Mouse (Mus musculus): ENCODE data around the gene Ncoa3. TPM values are rescaled to one million over a fixed set of nuclear protein-coding genes. Genes with fewer than 3 reads are reported as not detected.

Ncoa3 gene
- total and polyA plus RNA-seq, 3 experiments: 20.1 to 32.1 (median 29.1) TPM

DNA sequence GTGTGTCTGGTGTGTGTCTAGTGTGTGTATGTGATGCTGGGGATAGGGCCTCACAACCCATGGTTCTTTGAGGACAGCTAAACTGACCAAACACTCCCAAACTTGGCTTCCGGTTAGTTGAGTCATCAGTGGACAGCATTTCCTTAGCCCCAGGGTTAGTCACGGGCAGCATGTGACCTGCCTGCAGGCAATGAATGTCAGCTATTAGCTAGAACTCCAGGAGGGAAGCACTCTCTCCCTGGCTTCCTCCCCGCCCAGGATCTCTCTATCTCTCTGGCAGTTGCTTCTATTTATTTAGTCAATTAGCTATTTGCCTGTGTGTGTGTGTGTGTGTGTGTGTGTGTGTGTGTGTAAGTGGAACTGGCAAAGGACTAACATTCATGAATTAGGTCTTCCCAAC, 23.6 kb upstream of the Ncoa3 start:
- Histone ChIP-seq H3K27ac (peak overlapping the region; percentile 52), H3K27me3 (ENCODE audit: control insufficient read depth, insufficient read depth, low read length) (no peaks in the 10 kb centered on the region), H3K9ac (ENCODE audit: low read depth, low read length) (no peak overlapping the region), H3K36me3 (ENCODE audit: control insufficient read depth, insufficient read depth, low read length) (0 out of 2 replicates have a peak, but pooled peaks cover 3% of the 10 kb centered on the region), H3K79me2 (replicated peaks; ENCODE audit: control insufficient read depth, insufficient read depth, low read length) (no peaks in the 10 kb centered on the region), H3K4me3 (no peak overlapping the region), H3K4me1 (ENCODE audit: control insufficient read depth, insufficient read depth, low read length) (peaks cover 13% of the 10 kb centered on the region)
- WGBS: 16% methylated on average over 3 of the region's 3 CpGs
- DNase-seq: peak; percentile 58 to 73
- TF ChIP-seq CTCF (IDR thresholded peaks at IDR 0.05) (no peak), POLR2A (IDR thresholded peaks at IDR 0.05; ENCODE audit: insufficient read depth, low read depth, low read length) (0 out of 2 replicates have a peak, but pooled peaks have one; percentile 34), EP300 (IDR thresholded peaks at IDR 0.05; ENCODE audit: insufficient read depth, low read depth, low read length) (peak; percentile 51; the same call in 1 of the 2 replicates)
- intact Hi-C loops (cut with DNase I): no loop called here

- no peaks in the 10 kb centered on the region for H3K79me2 ChIP-seq (replicated peaks; ENCODE audit: control insufficient read depth, insufficient read depth, low read length)
- 0 out of 2 replicates have a peak, but pooled peaks cover 3% of the 10 kb centered on the region for H3K36me3 ChIP-seq (ENCODE audit: control insufficient read depth, insufficient read depth, low read length)
- no peak overlapping the region for H3K4me3 ChIP-seq
- H3K4me1 ChIP-seq (ENCODE audit: control insufficient read depth, insufficient read depth, low read length): peaks cover 11% of the 10 kb centered on the region
- 31% methylated on average over 8 of the region's 8 CpGs for WGBS
- intact Hi-C loops (cut with DNase I): no loop called here
- peak overlapping the region; percentile 49 for H3K27ac ChIP-seq
- H3K27me3 ChIP-seq (ENCODE audit: control insufficient read depth, insufficient read depth, low read length): no peaks in the 10 kb centered on the region
- TF ChIP-seq POLR2A (IDR thresholded peaks at IDR 0.05; ENCODE audit: insufficient read depth, low read depth, low read length): no peak
- no peak for TF ChIP-seq EP300 (IDR thresholded peaks at IDR 0.05; ENCODE audit: insufficient read depth, low read depth, low read length)
- no peak for TF ChIP-seq CTCF (IDR thresholded peaks at IDR 0.05)
- no peak for DNase-seq
- no peak overlapping the region for H3K9ac ChIP-seq (ENCODE audit: low read depth, low read length)
Measured at GRCm38 (mm10) chr2:165969391-165969790, 23.0 kb upstream of the Ncoa3 start.

DNA sequence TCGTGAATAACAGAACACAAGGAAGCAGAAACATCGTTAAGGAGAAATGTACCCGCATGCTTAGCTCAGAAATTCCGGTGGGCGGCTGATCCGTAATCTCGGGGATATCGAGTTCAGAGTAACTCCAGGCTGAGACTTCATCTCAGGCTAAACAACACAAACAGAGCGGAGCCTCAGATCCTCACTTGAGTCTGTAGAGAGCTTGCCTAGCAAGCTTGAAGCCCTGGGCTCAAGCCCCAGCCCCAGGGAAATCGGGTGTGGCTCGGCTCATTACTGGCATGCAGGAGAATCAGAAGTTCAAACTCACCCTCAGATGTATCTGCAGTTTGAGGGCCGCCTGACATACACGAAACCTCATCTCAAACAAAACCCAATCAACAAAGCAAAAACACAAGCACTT, 22.5 kb upstream of the Ncoa3 start:
- TF ChIP-seq POLR2A (IDR thresholded peaks at IDR 0.05; ENCODE audit: insufficient read depth, low read depth, low read length) (no peak), CTCF (IDR thresholded peaks at IDR 0.05) (no peak), EP300 (IDR thresholded peaks at IDR 0.05; ENCODE audit: insufficient read depth, low read depth, low read length) (no peak)
- Histone ChIP-seq H3K27ac (no peak overlapping the region), H3K27me3 (ENCODE audit: control insufficient read depth, insufficient read depth, low read length) (no peaks in the 10 kb centered on the region), H3K4me1 (ENCODE audit: control insufficient read depth, insufficient read depth, low read length) (peaks cover 11% of the 10 kb centered on the region), H3K36me3 (ENCODE audit: control insufficient read depth, insufficient read depth, low read length) (0 out of 2 replicates have a peak, but pooled peaks cover 3% of the 10 kb centered on the region), H3K79me2 (replicated peaks; ENCODE audit: control insufficient read depth, insufficient read depth, low read length) (no peaks in the 10 kb centered on the region), H3K9ac (ENCODE audit: low read depth, low read length) (no peak overlapping the region), H3K4me3 (no peak overlapping the region)
- WGBS: 90% methylated on average over 13 of the region's 13 CpGs
- DNase-seq: no peak
- intact Hi-C loops (cut with DNase I): no loop called here

DNA sequence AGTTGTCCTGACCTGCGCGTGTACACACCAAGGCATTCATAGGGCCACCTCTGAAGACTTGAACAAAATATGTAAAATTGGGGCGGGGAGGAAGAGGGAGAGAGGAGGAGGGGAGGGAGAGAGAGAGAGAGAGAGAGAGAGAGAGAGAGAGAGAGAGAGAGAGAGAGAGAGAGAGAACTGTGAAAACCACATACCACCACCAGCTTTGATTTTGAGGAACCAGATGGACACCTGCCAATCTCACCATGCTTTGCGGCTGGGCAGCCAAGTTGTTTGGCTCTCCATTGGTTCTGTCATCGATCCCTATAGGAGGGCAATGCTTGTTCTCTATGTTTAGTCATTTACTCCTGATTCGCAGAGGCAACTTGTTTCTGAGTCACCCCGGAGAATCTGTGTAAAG, 21.7 kb upstream of the Ncoa3 start:
- H3K9ac ChIP-seq (ENCODE audit: low read depth, low read length): no peak overlapping the region
- no peaks in the 10 kb centered on the region for H3K27me3 ChIP-seq (ENCODE audit: control insufficient read depth, insufficient read depth, low read length)
- no peak for DNase-seq
- intact Hi-C loops (cut with DNase I): no loop called here
- 0 out of 2 replicates have a peak, but pooled peaks cover 3% of the 10 kb centered on the region for H3K36me3 ChIP-seq (ENCODE audit: control insufficient read depth, insufficient read depth, low read length)
- TF ChIP-seq CTCF (IDR thresholded peaks at IDR 0.05): no peak
- WGBS: 87% methylated on average over 7 of the region's 7 CpGs
- no peaks in the 10 kb centered on the region for H3K79me2 ChIP-seq (replicated peaks; ENCODE audit: control insufficient read depth, insufficient read depth, low read length)
- H3K27ac ChIP-seq: no peak overlapping the region
- no peak overlapping the region for H3K4me3 ChIP-seq
- H3K4me1 ChIP-seq (ENCODE audit: control insufficient read depth, insufficient read depth, low read length): peaks cover 11% of the 10 kb centered on the region

DNA sequence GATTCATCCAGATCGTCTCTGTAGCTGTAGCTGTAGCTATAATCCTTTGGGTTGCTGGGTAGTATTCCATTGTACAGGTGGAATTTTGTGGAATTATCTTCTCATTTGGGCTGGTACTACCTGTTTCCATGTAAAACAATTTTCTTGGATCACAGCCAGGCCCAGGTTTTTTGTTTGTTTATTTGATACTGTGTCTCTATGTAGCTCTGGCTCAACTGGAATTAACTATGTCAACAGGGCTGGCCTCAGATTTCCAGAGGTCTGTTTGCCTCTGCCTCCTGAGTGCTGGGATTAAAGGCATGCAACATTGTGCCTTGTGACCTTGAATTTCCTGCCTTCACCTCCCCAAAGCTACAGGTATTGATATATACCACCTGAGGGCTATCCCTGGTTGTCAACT, 18.1 kb upstream of the Ncoa3 start:
- Histone ChIP-seq H3K27me3 (ENCODE audit: control insufficient read depth, insufficient read depth, low read length) (no peaks in the 10 kb centered on the region), H3K79me2 (replicated peaks; ENCODE audit: control insufficient read depth, insufficient read depth, low read length) (no peaks in the 10 kb centered on the region), H3K9ac (ENCODE audit: low read depth, low read length) (no peak overlapping the region), H3K4me3 (no peak overlapping the region), H3K4me1 (ENCODE audit: control insufficient read depth, insufficient read depth, low read length) (peaks cover 8% of the 10 kb centered on the region), H3K27ac (no peak overlapping the region), H3K36me3 (ENCODE audit: control insufficient read depth, insufficient read depth, low read length) (peaks cover 3% of the 10 kb centered on the region)
- intact Hi-C loops (cut with DNase I): no loop called here
- 100% methylated on average over 1 of the region's 1 CpGs for WGBS
- no peak for TF ChIP-seq CTCF (IDR thresholded peaks at IDR 0.05)
- no peak for TF ChIP-seq POLR2A (IDR thresholded peaks at IDR 0.05; ENCODE audit: insufficient read depth, low read depth, low read length)
- no peak for TF ChIP-seq EP300 (IDR thresholded peaks at IDR 0.05; ENCODE audit: insufficient read depth, low read depth, low read length)
- DNase-seq: no peak

DNA sequence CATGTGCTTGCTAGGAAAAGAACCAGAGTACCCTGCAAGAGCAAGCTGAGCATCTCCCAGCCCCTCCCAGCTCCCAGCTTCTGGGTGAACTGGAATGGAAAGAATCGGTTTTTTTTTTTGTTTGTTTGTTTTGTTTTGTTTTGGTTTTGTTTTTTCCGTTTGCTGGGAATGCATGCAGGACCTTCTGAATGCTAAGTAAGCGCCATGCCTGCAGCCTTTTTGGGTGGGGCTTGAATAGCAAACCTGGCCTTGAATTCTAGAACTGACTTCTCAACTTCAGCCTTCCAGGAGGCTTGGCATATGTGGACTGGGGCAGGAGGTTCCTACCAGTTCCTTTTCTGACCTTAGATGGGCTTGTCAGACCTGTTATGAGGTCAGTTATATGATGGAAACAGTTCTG, 16.2 kb upstream of the Ncoa3 start:
- intact Hi-C loops (cut with DNase I): no loop called here
- H3K27me3 ChIP-seq (ENCODE audit: control insufficient read depth, insufficient read depth, low read length): no peaks in the 10 kb centered on the region
- DNase-seq: no peak
- no peak overlapping the region for H3K4me3 ChIP-seq
- no peak overlapping the region for H3K9ac ChIP-seq (ENCODE audit: low read depth, low read length)
- peaks cover 8% of the 10 kb centered on the region for H3K4me1 ChIP-seq (ENCODE audit: control insufficient read depth, insufficient read depth, low read length)
- WGBS: 70% methylated on average over 3 of the region's 3 CpGs
- peak overlapping the region; percentile 83 for H3K27ac ChIP-seq
- no peaks in the 10 kb centered on the region for H3K79me2 ChIP-seq (replicated peaks; ENCODE audit: control insufficient read depth, insufficient read depth, low read length)
- TF ChIP-seq CTCF (IDR thresholded peaks at IDR 0.05) (no peak), EP300 (IDR thresholded peaks at IDR 0.05; ENCODE audit: insufficient read depth, low read depth, low read length) (no peak), POLR2A (IDR thresholded peaks at IDR 0.05; ENCODE audit: insufficient read depth, low read depth, low read length) (no peak)
- peaks cover 3% of the 10 kb centered on the region for H3K36me3 ChIP-seq (ENCODE audit: control insufficient read depth, insufficient read depth, low read length)

All from heart, adult 2 months (tissue).